Mouse (Mus musculus): Measurements from ENCODE around the gene Eif3k. TPM values are rescaled to one million over a fixed set of nuclear protein-coding genes. Genes with fewer than 3 reads are reported as not detected.

Gene Eif3k
- polyA plus RNA-seq, 1 experiment from 2014 or later, result 342 TPM

DNA sequence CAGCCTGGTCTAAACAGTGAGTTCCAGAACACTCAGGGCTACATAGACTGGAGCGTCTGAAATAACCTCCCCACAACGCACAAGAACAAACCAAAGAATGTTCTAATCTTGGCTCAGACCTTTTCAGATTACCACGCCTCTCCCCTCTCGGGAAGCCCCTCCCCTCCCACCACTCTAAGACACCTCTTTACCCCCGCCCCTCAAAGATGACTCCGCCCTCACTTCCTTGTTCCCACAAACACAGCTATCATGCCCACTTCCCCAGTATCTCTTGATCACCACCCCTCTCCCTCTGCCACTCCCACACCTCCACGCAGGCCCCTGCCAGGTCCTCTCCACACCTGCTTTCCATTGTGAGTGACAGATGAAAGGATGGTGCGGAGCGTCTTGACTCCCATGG, 27.1 kb upstream of the Eif3k start:
- no peaks in the 10 kb centered on the region for H3K36me3 ChIP-seq (replicated peaks)
- H3K27ac ChIP-seq, result no peak overlapping the region
- 80% methylated on average over 9 of the region's 9 CpGs for WGBS
- no peak for ATAC-seq (ENCODE audit: low FRiP score)
- H3K9me3 ChIP-seq, result no peaks in the 10 kb centered on the region
- no peak overlapping the region for H3K9ac ChIP-seq
- H3K4me3 ChIP-seq (replicated peaks), result no peak overlapping the region
- no peak overlapping the region for H3K4me2 ChIP-seq
- no peaks in the 10 kb centered on the region for H3K4me1 ChIP-seq
- no peaks in the 10 kb centered on the region; the same call in 1 of the 2 replicates for H3K27me3 ChIP-seq

DNA sequence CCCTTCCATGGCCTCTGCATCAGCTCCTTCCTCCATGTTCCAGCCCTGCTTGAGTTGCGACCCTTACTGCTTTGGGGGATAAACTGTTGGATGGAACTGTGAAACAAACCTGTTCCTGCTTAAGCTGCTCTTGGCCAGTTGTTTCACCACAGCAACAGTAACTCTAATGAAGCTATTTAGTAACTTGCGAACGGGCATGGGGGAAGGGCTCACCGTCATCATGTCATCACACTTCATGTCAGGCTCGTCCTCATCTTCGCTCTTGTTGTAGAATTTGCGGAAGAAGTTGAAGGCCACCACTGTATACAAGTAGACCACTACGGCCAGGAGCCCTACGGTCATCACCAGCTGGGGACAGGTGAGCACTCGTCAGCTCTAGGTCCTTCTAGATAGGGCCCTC, 26.5 kb upstream of the Eif3k start:
- 95% methylated on average over 10 of the region's 10 CpGs for WGBS
- Histone ChIP-seq H3K36me3 (replicated peaks) (no peaks in the 10 kb centered on the region), H3K4me2 (no peak overlapping the region), H3K9me3 (no peaks in the 10 kb centered on the region), H3K27me3 (no peaks in the 10 kb centered on the region; the same call in 1 of the 2 replicates), H3K9ac (no peak overlapping the region), H3K4me3 (replicated peaks) (no peak overlapping the region), H3K4me1 (no peaks in the 10 kb centered on the region), H3K27ac (no peak overlapping the region)
- ATAC-seq (ENCODE audit: low FRiP score), result no peak

DNA sequence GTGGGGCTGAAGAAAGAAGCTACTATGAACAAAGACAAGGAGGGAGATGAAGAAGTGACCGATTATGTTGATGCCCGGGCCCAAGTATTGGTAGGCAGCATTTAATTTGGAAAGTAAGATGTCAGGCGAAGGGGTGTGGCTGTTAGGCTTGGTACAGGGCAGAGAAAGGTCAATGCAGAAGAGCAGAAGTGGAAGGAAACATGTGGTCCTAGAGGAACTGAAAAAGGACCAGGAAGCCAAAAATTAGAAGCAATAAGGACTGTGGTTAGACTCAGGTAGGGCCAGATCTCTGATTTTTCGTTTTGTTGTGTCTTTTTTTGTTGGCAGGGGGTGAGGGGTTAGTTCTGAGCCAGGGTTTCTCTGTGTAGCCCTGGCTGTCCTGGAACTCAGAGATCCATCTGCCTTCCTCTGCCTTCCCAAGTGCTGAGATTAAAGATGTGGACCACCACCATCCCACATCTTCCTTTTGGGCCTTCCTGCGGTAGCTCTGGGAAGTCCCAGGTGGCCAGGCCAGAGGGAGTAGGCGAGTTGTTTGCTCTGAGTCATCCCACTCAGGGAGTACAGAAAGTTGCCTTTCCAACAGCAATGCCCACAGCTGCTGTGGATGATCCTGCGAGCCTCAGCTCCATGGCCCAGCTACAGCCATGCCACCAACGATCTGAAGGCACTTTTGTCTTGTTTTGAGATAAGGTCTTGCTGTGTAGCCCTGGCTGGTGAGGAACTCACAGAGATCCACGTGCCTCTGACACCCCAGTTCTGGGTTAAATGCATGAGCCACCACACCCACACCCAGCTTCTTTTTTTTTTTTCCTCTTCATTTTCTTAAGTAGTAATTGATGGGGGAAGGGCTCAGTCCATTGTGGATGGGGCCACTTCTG, 25.8 kb upstream of the Eif3k start:
- Histone ChIP-seq H3K27ac (no peak overlapping the region), H3K4me2 (no peak overlapping the region), H3K9ac (no peak overlapping the region), H3K4me3 (replicated peaks) (no peak overlapping the region), H3K36me3 (replicated peaks) (no peaks in the 10 kb centered on the region), H3K27me3 (peaks cover 3% of the 10 kb centered on the region; the same call in 1 of the 2 replicates), H3K9me3 (no peaks in the 10 kb centered on the region), H3K4me1 (no peaks in the 10 kb centered on the region)
- ATAC-seq (ENCODE audit: low FRiP score), result no peak
- 83% methylated on average over 9 of the region's 9 CpGs for WGBS

DNA sequence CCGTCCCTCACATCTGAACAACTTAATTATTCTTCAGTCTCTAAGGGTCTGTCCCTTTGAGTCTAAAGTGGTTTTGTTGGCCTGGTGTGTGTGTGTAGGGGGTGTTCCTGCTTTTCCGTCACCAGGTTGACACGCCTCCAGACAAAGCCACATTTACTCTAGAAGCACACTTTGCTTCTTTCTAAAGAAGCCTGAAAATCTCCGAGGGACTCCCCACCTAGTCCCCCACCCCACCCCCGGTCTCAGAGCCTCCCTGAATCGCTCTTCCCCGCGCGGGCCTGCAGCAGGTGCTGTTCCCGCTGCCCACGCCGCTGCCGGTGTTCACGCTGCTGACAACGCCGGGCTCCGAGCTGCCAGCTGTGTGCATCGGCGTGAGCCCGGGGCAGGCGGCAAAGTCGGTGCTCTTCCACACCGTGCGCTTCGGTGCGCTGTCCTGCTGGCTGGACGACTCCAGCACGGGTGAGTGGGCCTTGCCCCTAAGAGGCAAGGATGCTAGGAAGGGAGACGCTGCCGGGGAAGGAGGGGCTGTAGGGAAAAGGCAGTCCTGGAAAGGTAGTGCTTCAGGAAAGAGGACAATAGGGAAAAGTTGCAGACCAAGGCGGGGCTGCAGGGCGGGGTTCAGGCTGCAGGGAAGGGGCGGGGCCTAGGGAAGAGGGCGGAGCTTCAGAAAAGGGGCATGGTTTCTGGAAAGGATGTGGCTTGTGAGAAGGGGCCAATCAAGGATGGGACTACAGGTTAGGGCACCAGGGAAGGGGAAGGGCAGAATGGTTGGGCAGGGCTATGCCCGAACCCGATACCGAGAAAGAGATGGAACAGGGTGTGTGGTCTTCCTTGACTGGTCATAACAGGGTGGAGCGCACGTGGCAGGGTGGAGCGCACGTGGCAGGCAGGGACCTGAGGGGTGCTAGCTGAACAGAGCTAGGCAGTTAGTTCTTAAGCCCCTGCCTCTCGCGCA, 19.3 kb upstream of the Eif3k start:
- Histone ChIP-seq H3K9me3 (no peaks in the 10 kb centered on the region), H3K9ac (peak overlapping the region; percentile 55), H3K27me3 (peaks cover 21% of the 10 kb centered on the region), H3K4me1 (peaks cover 7% of the 10 kb centered on the region), H3K4me3 (replicated peaks) (peak overlapping the region; percentile 45), H3K36me3 (replicated peaks) (no peaks in the 10 kb centered on the region), H3K27ac (peak overlapping the region; percentile 43; the same call in 1 of the 2 replicates), H3K4me2 (peak overlapping the region; percentile 75)
- WGBS, result 5% methylated on average over 43 of the region's 43 CpGs
- ATAC-seq (ENCODE audit: low FRiP score), result peak; percentile 82

DNA sequence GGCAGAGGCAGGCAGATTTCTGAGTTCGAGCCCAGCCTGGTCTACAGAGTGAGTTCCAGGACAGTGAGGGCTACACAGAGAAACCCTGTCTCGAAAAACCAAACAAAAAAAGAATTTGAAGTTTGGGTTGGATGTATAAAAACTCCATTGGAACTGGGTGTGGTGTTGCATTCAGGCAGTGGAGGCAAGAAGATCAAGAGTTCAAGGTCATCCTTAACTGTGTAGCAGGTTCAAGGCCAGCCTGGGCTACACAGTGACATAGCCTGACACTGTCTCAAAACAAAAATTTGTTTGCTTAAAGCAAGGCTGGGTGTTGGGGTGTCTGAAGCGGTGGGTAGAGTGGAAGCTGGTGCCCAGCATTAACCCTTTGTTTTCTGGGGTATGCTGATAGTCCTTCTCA, 11.7 kb upstream of the Eif3k start:
- H3K4me1 ChIP-seq, result no peaks in the 10 kb centered on the region
- no peak overlapping the region for H3K27ac ChIP-seq
- 81% methylated on average over 3 of the region's 3 CpGs for WGBS
- no peak overlapping the region for H3K4me2 ChIP-seq
- no peaks in the 10 kb centered on the region for H3K27me3 ChIP-seq
- H3K4me3 ChIP-seq (replicated peaks), result no peak overlapping the region
- no peak overlapping the region for H3K9ac ChIP-seq
- no peak for ATAC-seq (ENCODE audit: low FRiP score)
- H3K9me3 ChIP-seq, result no peaks in the 10 kb centered on the region
- no peaks in the 10 kb centered on the region for H3K36me3 ChIP-seq (replicated peaks)

DNA sequence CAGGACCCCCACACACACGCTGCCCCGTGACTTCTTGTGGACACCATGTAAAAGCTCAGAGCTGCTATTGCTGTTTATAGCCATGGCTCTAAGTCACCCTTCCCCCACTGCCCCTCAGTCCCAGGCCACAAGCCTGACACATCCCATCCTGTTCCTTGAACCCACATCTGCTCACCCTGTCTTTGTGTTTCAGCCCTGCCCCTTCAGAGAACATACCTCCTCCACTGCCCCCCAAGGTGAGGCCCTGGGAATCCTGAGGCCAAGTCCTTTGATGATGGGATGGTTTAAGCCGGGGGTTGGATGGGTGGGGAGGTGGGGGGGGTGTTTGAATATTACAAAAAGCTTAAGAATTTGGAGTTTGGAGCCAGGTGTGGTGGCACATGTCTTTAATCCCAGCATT, 11.3 kb upstream of the Eif3k start:
- Histone ChIP-seq H3K9ac (no peak overlapping the region), H3K9me3 (no peaks in the 10 kb centered on the region), H3K27me3 (no peaks in the 10 kb centered on the region), H3K4me2 (no peak overlapping the region), H3K4me3 (replicated peaks) (no peak overlapping the region), H3K36me3 (replicated peaks) (no peaks in the 10 kb centered on the region), H3K4me1 (no peaks in the 10 kb centered on the region), H3K27ac (no peak overlapping the region)
- no peak for ATAC-seq (ENCODE audit: low FRiP score)
- 86% methylated on average over 3 of the region's 3 CpGs for WGBS

DNA sequence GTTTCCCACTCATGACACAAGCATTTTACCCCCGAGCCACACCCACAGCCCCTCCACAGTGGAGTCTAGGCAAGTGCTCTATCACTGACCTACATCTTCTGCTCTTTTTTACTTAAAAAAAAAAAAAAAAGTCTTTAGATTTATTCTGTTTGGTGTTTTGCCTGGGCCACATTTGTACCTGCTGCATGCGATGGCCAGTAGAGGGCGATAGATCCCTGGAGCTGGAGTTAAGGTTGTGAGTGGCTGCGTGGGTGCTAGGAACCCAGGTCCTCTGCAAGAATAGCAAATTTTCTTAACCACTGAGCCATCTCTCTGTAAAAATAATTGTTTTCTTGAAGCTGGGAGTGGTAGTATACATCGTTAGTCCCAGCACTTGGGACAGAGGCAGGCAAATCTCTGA, 10.0 kb upstream of the Eif3k start:
- no peak overlapping the region for H3K9ac ChIP-seq
- no peak overlapping the region for H3K27ac ChIP-seq
- H3K36me3 ChIP-seq (replicated peaks), result no peaks in the 10 kb centered on the region
- H3K4me3 ChIP-seq (replicated peaks), result no peak overlapping the region
- no peaks in the 10 kb centered on the region for H3K9me3 ChIP-seq
- 68% methylated on average over 5 of the region's 5 CpGs for WGBS
- no peak overlapping the region for H3K4me2 ChIP-seq
- no peaks in the 10 kb centered on the region for H3K4me1 ChIP-seq
- no peaks in the 10 kb centered on the region for H3K27me3 ChIP-seq
- ATAC-seq (ENCODE audit: low FRiP score), result no peak

DNA sequence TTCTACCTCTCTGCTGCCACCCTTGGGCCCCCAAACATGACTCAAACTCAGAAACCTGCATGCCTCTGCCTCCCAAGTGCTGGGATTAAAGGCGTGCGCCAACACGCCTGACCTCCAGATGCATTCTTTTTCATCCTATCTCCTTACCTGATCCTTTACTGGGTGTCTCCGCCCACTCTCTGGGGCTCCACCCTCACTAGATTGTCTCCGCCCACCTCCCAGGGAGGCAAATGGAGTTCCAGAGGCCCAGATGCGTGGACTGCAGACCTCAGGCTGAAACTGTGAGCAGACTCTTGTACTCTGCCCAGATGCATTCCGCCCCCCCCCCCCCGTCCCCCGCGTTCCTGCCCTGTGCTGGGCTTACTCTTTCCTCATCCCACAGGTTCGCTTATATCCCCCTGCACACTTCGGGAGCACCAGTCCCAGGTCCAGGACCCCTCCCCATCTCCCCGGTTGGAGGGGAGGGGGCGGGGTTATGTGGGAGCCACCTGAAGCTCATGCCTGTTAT, 9.2 kb upstream of the Eif3k start:
- no peak overlapping the region for H3K4me3 ChIP-seq (replicated peaks)
- WGBS, result 54% methylated on average over 14 of the region's 14 CpGs
- no peak for ATAC-seq (ENCODE audit: low FRiP score)
- H3K4me2 ChIP-seq, result no peak overlapping the region
- no peaks in the 10 kb centered on the region for H3K9me3 ChIP-seq
- H3K36me3 ChIP-seq (replicated peaks), result no peaks in the 10 kb centered on the region
- H3K4me1 ChIP-seq, result no peaks in the 10 kb centered on the region
- no peaks in the 10 kb centered on the region for H3K27me3 ChIP-seq
- H3K9ac ChIP-seq, result no peak overlapping the region
- no peak overlapping the region for H3K27ac ChIP-seq

DNA sequence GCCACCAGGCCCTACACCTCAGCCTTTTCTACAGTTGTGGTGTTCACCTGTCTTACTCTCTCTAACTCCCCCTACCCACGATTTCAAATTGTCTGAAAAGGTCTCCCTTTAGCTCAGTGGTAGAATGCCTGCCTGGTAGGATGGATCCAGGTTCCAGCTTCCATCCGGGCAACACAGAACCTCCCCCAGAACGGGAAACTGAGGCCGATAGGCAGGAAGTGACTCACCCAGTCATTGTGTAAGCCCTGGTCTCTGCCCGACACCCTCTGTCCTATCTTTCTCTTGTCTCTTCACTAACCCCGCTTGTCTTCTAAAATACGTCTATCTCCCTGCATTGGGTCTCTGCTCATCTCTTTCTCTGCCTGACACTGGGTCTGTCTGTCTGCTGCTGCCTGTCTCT, 3.5 kb upstream of the Eif3k start:
- H3K4me2 ChIP-seq, result no peak overlapping the region
- WGBS, result 88% methylated on average over 7 of the region's 7 CpGs
- H3K4me1 ChIP-seq, result peaks cover 21% of the 10 kb centered on the region
- ATAC-seq (ENCODE audit: low FRiP score), result no peak
- H3K36me3 ChIP-seq (replicated peaks), result no peaks in the 10 kb centered on the region
- H3K9me3 ChIP-seq, result no peaks in the 10 kb centered on the region
- H3K4me3 ChIP-seq (replicated peaks), result no peak overlapping the region
- H3K9ac ChIP-seq, result no peak overlapping the region
- H3K27ac ChIP-seq, result no peak overlapping the region
- H3K27me3 ChIP-seq, result no peaks in the 10 kb centered on the region

DNA sequence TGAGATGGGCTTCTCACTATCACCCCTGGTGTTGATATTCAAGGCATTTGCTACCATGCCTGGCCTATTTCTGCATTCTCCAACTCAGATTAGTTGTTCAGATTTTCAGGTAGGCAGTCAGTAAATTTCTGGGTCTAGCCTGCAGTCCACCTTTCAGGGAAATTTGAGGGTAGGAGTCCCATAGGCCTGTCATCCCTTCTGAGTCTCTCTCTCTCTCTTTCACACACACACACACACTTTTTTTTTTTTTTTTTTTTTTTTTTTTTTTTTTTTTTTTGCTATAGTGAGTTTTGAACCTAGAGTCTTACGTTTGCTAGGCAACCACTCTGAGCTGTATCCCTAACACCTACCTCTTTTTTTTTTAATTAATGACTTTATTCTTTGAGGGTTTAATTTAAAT, 2.8 kb upstream of the Eif3k start:
- Histone ChIP-seq H3K9ac (no peak overlapping the region), H3K4me2 (no peak overlapping the region), H3K4me1 (peaks cover 21% of the 10 kb centered on the region), H3K27ac (no peak overlapping the region), H3K27me3 (no peaks in the 10 kb centered on the region), H3K9me3 (no peaks in the 10 kb centered on the region), H3K36me3 (replicated peaks) (peaks cover under 1% of the 10 kb centered on the region), H3K4me3 (replicated peaks) (no peak overlapping the region)
- ATAC-seq (ENCODE audit: low FRiP score), result no peak
- 96% methylated on average over 1 of the region's 1 CpGs for WGBS

DNA sequence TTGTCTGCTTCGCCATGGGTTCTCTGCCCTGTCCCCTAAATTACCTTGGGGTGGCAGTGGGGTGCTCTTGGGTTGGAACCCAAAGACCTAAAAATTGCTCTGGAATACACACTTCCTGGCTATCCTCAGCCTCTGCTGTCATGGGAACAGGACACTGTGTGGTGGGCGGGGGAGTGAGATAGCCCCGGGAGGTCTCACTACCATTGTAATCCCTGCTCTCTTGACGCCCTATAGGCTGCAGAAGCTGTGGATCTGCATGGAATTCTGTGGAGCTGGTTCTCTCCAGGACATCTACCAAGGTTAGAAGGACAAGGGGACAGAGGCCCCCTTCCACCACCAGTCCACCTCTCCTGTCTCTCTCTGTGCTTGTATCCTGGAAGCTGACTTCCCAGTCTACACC, 2.2 kb upstream of the Eif3k start:
- no peaks in the 10 kb centered on the region for H3K9me3 ChIP-seq
- no peak overlapping the region for H3K4me3 ChIP-seq (replicated peaks)
- no peak overlapping the region for H3K4me2 ChIP-seq
- H3K4me1 ChIP-seq, result peaks cover 21% of the 10 kb centered on the region
- no peaks in the 10 kb centered on the region for H3K27me3 ChIP-seq
- H3K27ac ChIP-seq, result no peak overlapping the region
- no peak overlapping the region for H3K9ac ChIP-seq
- peaks cover 6% of the 10 kb centered on the region for H3K36me3 ChIP-seq (replicated peaks)
- ATAC-seq (ENCODE audit: low FRiP score), result no peak
- WGBS, result 74% methylated on average over 4 of the region's 4 CpGs

DNA sequence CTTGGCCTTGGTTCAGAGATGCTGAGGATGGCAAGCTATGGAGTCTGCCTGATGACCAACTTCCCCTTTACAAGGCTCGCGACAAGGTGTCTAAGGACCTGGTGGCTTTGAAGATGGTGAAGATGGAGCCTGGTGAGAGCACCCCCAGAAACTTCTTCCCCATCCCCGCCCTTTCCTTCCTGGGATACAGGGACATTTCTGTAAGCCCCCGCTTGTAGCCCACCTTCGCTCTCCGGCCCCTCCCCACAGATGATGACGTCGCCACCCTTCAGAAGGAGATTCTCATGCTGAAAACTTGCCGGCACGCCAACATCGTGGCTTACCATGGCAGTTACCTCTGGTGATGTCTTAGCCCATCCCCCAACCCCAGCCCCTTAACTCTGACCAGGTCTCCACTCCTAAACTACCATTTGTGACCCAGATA, 1.5 kb upstream of the Eif3k start:
- Histone ChIP-seq H3K9me3 (no peaks in the 10 kb centered on the region), H3K4me3 (replicated peaks) (no peak overlapping the region), H3K9ac (peak overlapping the region; percentile 72), H3K36me3 (replicated peaks) (peaks cover 13% of the 10 kb centered on the region), H3K4me1 (peaks cover 21% of the 10 kb centered on the region), H3K27ac (no peak overlapping the region), H3K4me2 (peak overlapping the region; percentile 90; the same call in 1 of the 2 replicates), H3K27me3 (no peaks in the 10 kb centered on the region)
- WGBS, result 66% methylated on average over 10 of the region's 11 CpGs
- no peak for ATAC-seq (ENCODE audit: low FRiP score)
